Mouse (Mus musculus) fat pad, adult 2 months (tissue): ENCODE measurements at regions not wholly inside any gene's neighbourhood (a gene's known extent, or its start where the extent isn't known, plus 50 kb on each side); places are given as distances from the start of the nearest gene placed in this dataset.

Experiments
- DNase-seq: peaks from one replicate; pipeline ENCODE4 v3.0.0-alpha.2; 2011; ENCODE audit warnings: low read depth, low spot score; ENCODE audit errors: extremely low read depth

- DNase-seq = no peak
Measured at GRCm38 (mm10) chr10:118803922-118804557, 66.0 kb downstream of the Dyrk2 start.

- DNase-seq = no peak
Measured at GRCm38 (mm10) chr10:118804574-118804973, 65.4 kb downstream of the Dyrk2 start.
